Mouse (Mus musculus): ENCODE measurements around the gene Pdrg1. TPM values are rescaled to one million over a fixed set of nuclear protein-coding genes. Genes with fewer than 3 reads are reported as not detected.
A peak's percentile ranks its signal among the peaks of the same experiment; 100 is the strongest.

The Pdrg1 gene
- total RNA-seq, 2 experiments from 2014 or later = 37.0 to 41.7 TPM

GRCm38 (mm10) chr2:153022855-153023254 lies 7.6 kb upstream of the Pdrg1 start:
- no peak for DNase-seq (ENCODE audit: low spot score in 2 of 2)
- Histone ChIP-seq H3K4me3 (no peak overlapping the region), H3K27ac (no peak overlapping the region)
- TF ChIP-seq CTCF (conservative IDR thresholded peaks at IDR 0.05) = no peak

- no peak overlapping the region for H3K4me3 ChIP-seq
- no peak for DNase-seq (ENCODE audit: low spot score in 2 of 2)
- H3K27ac ChIP-seq = no peak overlapping the region
- no peak for TF ChIP-seq CTCF (conservative IDR thresholded peaks at IDR 0.05)
Measured at GRCm38 (mm10) chr2:153021163-153021562, 5.9 kb upstream of the Pdrg1 start.

GRCm38 (mm10) chr2:153019355-153019754 lies 4.1 kb upstream of the Pdrg1 start:
- Histone ChIP-seq H3K4me3 (no peak overlapping the region), H3K27ac (no peak overlapping the region)
- no peak for TF ChIP-seq CTCF (conservative IDR thresholded peaks at IDR 0.05)
- no peak for DNase-seq (ENCODE audit: low spot score in 2 of 2)

GRCm38 (mm10) chr2:153016786-153017185 lies 1.6 kb upstream of the Pdrg1 start:
- no peak for DNase-seq (ENCODE audit: low spot score in 2 of 2)
- no peak overlapping the region for H3K4me3 ChIP-seq
- TF ChIP-seq CTCF (conservative IDR thresholded peaks at IDR 0.05) = no peak
- no peak overlapping the region for H3K27ac ChIP-seq

GRCm38 (mm10) chr2:153015804-153016203 lies 577 bp upstream of the Pdrg1 start:
- H3K4me3 ChIP-seq = peak overlapping the region; percentile 68; the same call in 1 of the 2 replicates
- DNase-seq (ENCODE audit: low spot score in 2 of 2) = no peak
- 0 out of 2 replicates have a peak overlapping the region, but pooled peaks have one; percentile 28 for H3K27ac ChIP-seq
- TF ChIP-seq CTCF (conservative IDR thresholded peaks at IDR 0.05) = no peak

- peak in 1 of 2 experiments; percentile 36 for DNase-seq (ENCODE audit: low spot score in 2 of 2)
- no peak for TF ChIP-seq CTCF (conservative IDR thresholded peaks at IDR 0.05)
- Histone ChIP-seq H3K27ac (no peak overlapping the region), H3K4me3 (peak overlapping the region; percentile 68)
Measured at GRCm38 (mm10) chr2:153013724-153014515, 1.3 kb downstream of the Pdrg1 start.

GRCm38 (mm10) chr2:153009192-153009973 lies 5.8 kb downstream of the Pdrg1 start:
- Histone ChIP-seq H3K27ac (no peak overlapping the region), H3K4me3 (no peak overlapping the region)
- DNase-seq (ENCODE audit: low spot score in 2 of 2) = no peak
- TF ChIP-seq CTCF (conservative IDR thresholded peaks at IDR 0.05) = no peak

- DNase-seq (ENCODE audit: low spot score in 2 of 2) = no peak
- Histone ChIP-seq H3K4me3 (no peak overlapping the region), H3K27ac (no peak overlapping the region)
- no peak for TF ChIP-seq CTCF (conservative IDR thresholded peaks at IDR 0.05)
Measured at GRCm38 (mm10) chr2:153005981-153006380, 9.2 kb downstream of the Pdrg1 start.

- peak in 1 of 2 experiments; percentile 24 for DNase-seq (ENCODE audit: low spot score in 2 of 2)
- Histone ChIP-seq H3K4me3 (no peak overlapping the region), H3K27ac (no peak overlapping the region)
- no peak for TF ChIP-seq CTCF (conservative IDR thresholded peaks at IDR 0.05)
Measured at GRCm38 (mm10) chr2:153003681-153004338, 11.4 kb downstream of the Pdrg1 start.

- no peak for DNase-seq (ENCODE audit: low spot score in 2 of 2)
- Histone ChIP-seq H3K27ac (no peak overlapping the region), H3K4me3 (no peak overlapping the region)
- TF ChIP-seq CTCF (conservative IDR thresholded peaks at IDR 0.05) = no peak
Measured at GRCm38 (mm10) chr2:153002492-153003248, 12.6 kb downstream of the Pdrg1 start.

GRCm38 (mm10) chr2:152997046-152997445 lies 18.2 kb downstream of the Pdrg1 start:
- no peak for DNase-seq (ENCODE audit: low spot score in 2 of 2)
- Histone ChIP-seq H3K27ac (no peak overlapping the region), H3K4me3 (no peak overlapping the region)
- no peak for TF ChIP-seq CTCF (conservative IDR thresholded peaks at IDR 0.05)

- no peak for DNase-seq (ENCODE audit: low spot score in 2 of 2)
- no peak overlapping the region for H3K4me3 ChIP-seq
- TF ChIP-seq CTCF (conservative IDR thresholded peaks at IDR 0.05) = no peak
- no peak overlapping the region for H3K27ac ChIP-seq
Measured at GRCm38 (mm10) chr2:152991529-152991928, 23.7 kb downstream of the Pdrg1 start.
